Mouse (Mus musculus) thymus, adult 2 months (tissue): ENCODE measurements around the gene Arhgap10. TPM values are rescaled to one million over a fixed set of nuclear protein-coding genes. Genes with fewer than 3 reads are reported as not detected.

Experiments
- DNase-seq: peaks from one replicate; pipeline ENCODE4 v3.0.0; 2021
- H3K27ac ChIP-seq: fragments of 200-500 bp; 2 replicates; pipeline ENCODE4 v1.5.1; 2012; ENCODE audit warnings: low read length, control low read depth; ENCODE audit not compliant: control insufficient read depth, insufficient read depth
- H3K27me3 ChIP-seq: fragments of 200-500 bp; 2 replicates; pipeline ENCODE4 v1.6.1; 2012; ENCODE audit warnings: mild to moderate bottlenecking, low read length, moderate library complexity, mixed read lengths; ENCODE audit not compliant: control insufficient read depth, insufficient read depth
- H3K36me3 ChIP-seq: fragments of 200-500 bp; 2 replicates; pipeline ENCODE4 v1.6.1; 2012; ENCODE audit warnings: mild to moderate bottlenecking, low read length, moderate library complexity; ENCODE audit not compliant: control insufficient read depth, insufficient read depth
- H3K4me1 ChIP-seq: fragments of 200-500 bp; replicated peaks from 2 replicates; pipeline ENCODE4 v1.6.1; 2012; ENCODE audit warnings: low read length; ENCODE audit not compliant: control insufficient read depth, insufficient read depth
- H3K4me3 ChIP-seq: fragments of 200-500 bp; 2 replicates; pipeline ENCODE4 v1.5.1; 2012; ENCODE audit warnings: mild to moderate bottlenecking, low read length, control low read depth, moderate library complexity; ENCODE audit not compliant: control insufficient read depth, insufficient read depth
- CTCF ChIP-seq: fragments of 200-500 bp; IDR thresholded peaks from 2 replicates; pipeline ENCODE4 v1.5.1; 2012; ENCODE audit warnings: mild to moderate bottlenecking, control low read depth, low read length, moderate library complexity, borderline replicate concordance; ENCODE audit not compliant: control insufficient read depth, poor library complexity, insufficient read depth; ENCODE audit errors: extremely low read depth
- POLR2A ChIP-seq: fragments of 200-500 bp; IDR thresholded peaks from 2 replicates; pipeline ENCODE4 v1.6.1; 2012; ENCODE audit warnings: mild to moderate bottlenecking, low read length, control low read depth, moderate library complexity; ENCODE audit not compliant: control insufficient read depth, poor library complexity, insufficient read depth; ENCODE audit errors: extremely low read depth
- WGBS: fragments of 180-500 bp; shearing (Covaris S2); methylation state at CpG from one replicate; pipeline ENCODE4 v1.1.7; 2018; 5-methylcytosine and 5-hydroxymethylcytosine counted together
- polyA plus RNA-seq: library from polyadenylated mRNA; depleted of rRNA; stranded (reverse); fragments of >200 nt; gene quantifications from 2 replicates; pipeline ENCODE4 v1.2.3, GENCODE M21; 2012

Arhgap10 gene
- polyA plus RNA-seq, 1 experiment: 12.9 TPM

DNA sequence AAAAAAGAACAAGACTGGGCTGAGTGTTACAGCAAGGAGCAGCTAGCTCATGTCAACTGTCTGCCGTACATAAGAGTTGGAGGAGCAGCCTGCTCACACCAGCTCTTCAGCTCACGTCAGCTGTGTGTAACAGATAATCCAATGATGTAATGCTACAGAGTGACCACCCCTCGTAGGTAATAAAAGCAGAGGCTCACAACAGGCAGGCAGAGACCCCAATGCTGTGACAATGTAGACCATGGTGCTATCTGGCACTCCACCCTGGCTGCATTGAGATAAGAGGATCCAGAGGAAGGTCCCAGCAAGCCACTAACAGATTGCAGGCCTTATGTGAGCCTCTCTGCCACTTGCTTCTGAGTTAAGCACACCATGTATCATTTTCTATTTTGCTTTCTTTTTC is 26.7 kb upstream of the Arhgap10 start:
- Histone ChIP-seq H3K36me3 (no peaks in the 10 kb centered on the region), H3K4me3 (no peak overlapping the region), H3K4me1 (0 out of 2 replicates have a peak, but pooled peaks cover 2% of the 10 kb centered on the region), H3K27ac (no peak overlapping the region), H3K27me3 (no peaks in the 10 kb centered on the region)
- TF ChIP-seq POLR2A: no peak
- no peak for TF ChIP-seq CTCF
- 86% methylated on average over 3 of the region's 3 CpGs for WGBS
- DNase-seq: no peak

DNA sequence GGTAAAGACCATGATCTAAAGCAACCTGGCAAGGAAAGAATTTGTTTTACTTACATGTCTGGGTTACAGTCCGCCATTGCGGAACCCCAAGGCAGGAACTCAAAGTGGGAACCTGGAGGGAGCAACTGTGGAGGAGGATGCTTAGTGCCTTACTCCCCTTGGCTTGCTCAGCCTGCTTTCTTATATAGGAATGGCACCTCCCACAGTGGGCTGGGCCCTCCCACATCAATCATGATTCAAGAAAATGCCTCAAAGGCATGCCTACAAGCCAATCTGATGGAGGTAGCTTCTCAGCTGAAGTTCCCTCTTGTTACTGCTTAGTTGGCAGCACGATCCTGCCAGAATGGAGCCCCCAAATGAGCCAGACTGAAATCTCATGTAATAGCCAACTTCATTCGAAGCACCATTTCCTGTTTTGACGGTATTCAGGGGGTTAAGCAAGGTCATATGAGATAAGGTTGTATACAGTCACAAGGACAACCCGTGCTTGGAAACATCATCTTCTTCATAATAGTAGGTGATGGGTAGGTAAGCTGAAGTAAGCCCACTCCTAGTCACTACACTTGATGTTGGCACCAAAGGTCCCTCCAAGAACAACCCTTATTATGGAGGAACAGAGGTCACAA is 25.5 kb upstream of the Arhgap10 start:
- H3K27ac ChIP-seq: no peak overlapping the region

GRCm38 (mm10) chr8:77538256-77538655 is 20.5 kb upstream of the Arhgap10 start:
- TF ChIP-seq CTCF (no peak), POLR2A (no peak)
- no peak for DNase-seq
- Histone ChIP-seq H3K27ac (no peak overlapping the region), H3K27me3 (no peaks in the 10 kb centered on the region), H3K4me1 (peaks cover 7% of the 10 kb centered on the region), H3K4me3 (no peak overlapping the region), H3K36me3 (no peaks in the 10 kb centered on the region)
- 97% methylated on average over 1 of the region's 1 CpGs for WGBS

More for the DNA sequence above, 25.5 kb upstream of the Arhgap10 start:
- Histone ChIP-seq H3K36me3 (no peaks in the 10 kb centered on the region), H3K4me1 (no peaks in the 10 kb centered on the region), H3K27me3 (no peaks in the 10 kb centered on the region), H3K4me3 (no peak overlapping the region)
- WGBS: 68% methylated on average over 6 of the region's 6 CpGs
- DNase-seq: no peak
- no peak for TF ChIP-seq CTCF
- TF ChIP-seq POLR2A: no peak

- TF ChIP-seq POLR2A (no peak), CTCF (no peak)
- Histone ChIP-seq H3K4me1 (peaks cover 7% of the 10 kb centered on the region), H3K36me3 (no peaks in the 10 kb centered on the region), H3K4me3 (no peak overlapping the region), H3K27me3 (no peaks in the 10 kb centered on the region), H3K27ac (no peak overlapping the region)
- 96% methylated on average over 12 of the region's 12 CpGs for WGBS
- DNase-seq: no peak
Measured at GRCm38 (mm10) chr8:77536821-77537220, 19.1 kb upstream of the Arhgap10 start.

GRCm38 (mm10) chr8:77535026-77535595 is 17.4 kb upstream of the Arhgap10 start:
- no peak overlapping the region for H3K27ac ChIP-seq
- H3K36me3 ChIP-seq: no peaks in the 10 kb centered on the region
- H3K27me3 ChIP-seq: no peaks in the 10 kb centered on the region
- H3K4me1 ChIP-seq: peaks cover 7% of the 10 kb centered on the region
- no peak for TF ChIP-seq CTCF
- no peak for TF ChIP-seq POLR2A
- no peak overlapping the region for H3K4me3 ChIP-seq
- WGBS: 89% methylated on average over 5 of the region's 5 CpGs
- peak; percentile 61 for DNase-seq

DNA sequence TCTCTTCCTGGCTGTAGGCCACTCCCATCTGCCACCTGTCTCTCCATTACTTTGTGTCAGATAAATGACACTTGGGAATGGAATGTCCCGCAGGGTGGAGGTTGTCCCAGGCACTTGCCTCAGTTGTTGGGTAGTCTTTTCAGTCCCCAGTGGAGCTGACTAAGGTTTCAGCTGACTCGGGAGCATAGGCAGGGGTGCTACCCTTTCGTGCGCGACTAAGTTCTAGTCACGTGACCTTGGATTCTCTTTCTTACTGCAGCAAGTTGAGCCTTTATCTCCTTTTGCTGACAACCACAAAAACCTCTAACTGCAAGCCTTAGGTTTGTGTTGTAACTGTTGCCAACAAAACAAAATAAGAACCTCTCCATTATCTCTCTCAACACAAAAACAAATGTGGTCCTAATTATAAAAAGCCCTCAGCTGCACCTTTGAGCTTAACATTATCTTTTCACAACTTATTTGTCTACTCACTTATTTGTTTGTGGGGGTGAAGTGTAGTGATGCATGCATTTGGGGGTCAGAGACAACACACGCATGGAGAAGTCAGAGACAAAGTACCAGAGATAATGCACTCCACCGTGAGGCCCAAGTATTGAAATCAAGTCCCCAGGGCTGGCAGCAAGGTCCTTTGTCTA is 16.7 kb upstream of the Arhgap10 start:
- no peaks in the 10 kb centered on the region for H3K36me3 ChIP-seq
- 21% methylated on average over 8 of the region's 8 CpGs for WGBS
- no peak for TF ChIP-seq POLR2A
- no peak for TF ChIP-seq CTCF
- peaks cover 7% of the 10 kb centered on the region for H3K4me1 ChIP-seq
- peak overlapping the region; percentile 29 for H3K4me3 ChIP-seq
- peak; percentile 43 for DNase-seq
- H3K27me3 ChIP-seq: no peaks in the 10 kb centered on the region
- no peak overlapping the region for H3K27ac ChIP-seq
